Mouse (Mus musculus): ENCODE data around the gene Dysf. TPM values are rescaled to one million over a fixed set of nuclear protein-coding genes. Genes with fewer than 3 reads are reported as not detected.

Dysf gene
- polyA plus RNA-seq, 1 experiment from 2014 or later: 16.8 TPM

DNA sequence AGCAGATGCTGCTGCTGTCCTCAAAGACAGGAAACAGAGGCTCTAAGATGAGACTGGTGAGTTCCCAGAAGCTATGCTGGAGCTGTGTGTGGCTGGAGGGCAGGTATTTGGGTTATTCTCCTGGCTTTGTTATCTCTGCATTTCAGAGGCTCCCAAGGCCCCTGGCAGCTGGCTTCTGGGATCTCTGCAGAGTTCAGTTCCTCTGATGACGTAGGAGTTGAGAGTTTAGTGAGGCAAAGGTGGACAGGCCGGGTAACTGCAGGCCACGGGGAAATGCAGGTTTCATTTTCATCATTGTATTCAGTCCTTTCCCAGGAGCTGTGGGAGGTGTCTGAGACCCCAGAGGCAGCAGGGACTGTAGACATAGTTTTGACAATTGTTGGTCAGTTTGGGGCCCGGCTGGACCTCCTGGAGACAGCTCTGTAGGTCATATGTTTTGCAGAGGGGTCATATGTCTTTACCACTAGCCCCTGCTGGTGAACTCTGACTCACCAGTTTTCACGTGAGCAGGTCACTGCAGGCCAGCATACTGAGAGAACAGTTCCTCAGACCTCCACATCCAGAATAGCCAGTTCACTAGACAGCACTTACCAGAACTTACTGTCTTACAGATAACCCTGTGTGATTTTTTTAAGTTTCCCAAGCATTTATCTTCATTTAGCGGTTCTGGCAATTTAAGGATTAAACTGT lies 35.0 kb downstream of the Dysf start:
- no peak for ATAC-seq (ENCODE audit: low FRiP score, low TSS enrichment)
- no peak overlapping the region for H3K4me2 ChIP-seq (replicated peaks; ENCODE audit: low read depth, low read length)
- no peaks in the 10 kb centered on the region for H3K27me3 ChIP-seq (ENCODE audit: insufficient read depth, low read length)
- no peaks in the 10 kb centered on the region for H3K9me3 ChIP-seq (ENCODE audit: low read length)
- no peak overlapping the region for H3K27ac ChIP-seq (ENCODE audit: low read length)
- 63% methylated on average over 6 of the region's 6 CpGs for WGBS
- H3K9ac ChIP-seq (replicated peaks; ENCODE audit: low read length): no peak overlapping the region
- no peaks in the 10 kb centered on the region for H3K4me1 ChIP-seq (ENCODE audit: insufficient read depth, low read length)
- H3K36me3 ChIP-seq (ENCODE audit: insufficient read depth, low read length): no peaks in the 10 kb centered on the region
- H3K4me3 ChIP-seq (ENCODE audit: low read length): no peak overlapping the region

DNA sequence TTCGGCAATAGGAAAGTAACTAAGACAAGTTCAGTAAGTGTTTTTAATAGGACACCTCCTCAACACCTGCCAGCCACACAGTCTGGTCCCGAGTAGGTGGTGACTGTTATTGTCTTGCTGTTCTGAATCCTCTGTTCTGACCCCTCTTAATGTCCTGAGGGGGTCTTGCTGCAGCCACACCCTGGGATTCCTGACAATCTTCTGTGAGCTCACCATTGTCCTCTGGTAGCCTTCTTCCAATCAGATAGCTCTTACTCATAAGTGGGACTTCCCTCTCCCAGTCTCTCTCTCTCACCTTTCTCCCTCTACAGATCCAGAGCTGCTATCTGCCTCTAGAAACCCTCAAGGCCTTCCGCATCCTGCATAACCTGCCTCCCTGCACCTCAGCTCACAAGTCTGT lies 36.3 kb downstream of the Dysf start:
- 77% methylated on average over 3 of the region's 3 CpGs for WGBS
- Histone ChIP-seq H3K4me1 (ENCODE audit: insufficient read depth, low read length) (no peaks in the 10 kb centered on the region), H3K9me3 (ENCODE audit: low read length) (no peaks in the 10 kb centered on the region), H3K27me3 (ENCODE audit: insufficient read depth, low read length) (no peaks in the 10 kb centered on the region), H3K27ac (ENCODE audit: low read length) (no peak overlapping the region), H3K36me3 (ENCODE audit: insufficient read depth, low read length) (no peaks in the 10 kb centered on the region), H3K4me2 (replicated peaks; ENCODE audit: low read depth, low read length) (no peak overlapping the region), H3K4me3 (ENCODE audit: low read length) (no peak overlapping the region), H3K9ac (replicated peaks; ENCODE audit: low read length) (no peak overlapping the region)
- ATAC-seq (ENCODE audit: low FRiP score, low TSS enrichment): no peak

DNA sequence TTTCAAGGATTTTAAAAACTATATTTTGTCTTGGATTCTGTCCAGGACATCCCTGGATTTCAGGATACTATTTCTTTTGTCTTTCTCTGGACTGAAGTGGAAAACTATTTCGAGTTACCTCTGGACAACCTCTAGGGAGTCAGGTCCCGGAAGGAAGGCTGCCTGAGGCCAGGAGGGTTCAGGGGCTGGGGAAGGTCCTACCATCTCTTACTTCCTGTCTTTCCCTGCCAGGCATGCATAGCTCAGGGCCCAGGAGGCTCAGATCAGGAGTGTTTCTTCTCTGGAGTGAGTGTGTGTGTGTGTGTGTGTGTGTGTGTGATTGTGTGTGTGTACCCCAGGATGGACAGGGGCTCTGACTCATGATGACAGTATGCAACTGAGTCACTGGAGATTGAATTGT lies 40.5 kb downstream of the Dysf start:
- H3K36me3 ChIP-seq (ENCODE audit: insufficient read depth, low read length): no peaks in the 10 kb centered on the region
- no peak overlapping the region for H3K27ac ChIP-seq (ENCODE audit: low read length)
- H3K27me3 ChIP-seq (ENCODE audit: insufficient read depth, low read length): no peaks in the 10 kb centered on the region
- no peak overlapping the region for H3K4me2 ChIP-seq (replicated peaks; ENCODE audit: low read depth, low read length)
- no peak overlapping the region for H3K4me3 ChIP-seq (ENCODE audit: low read length)
- 0 out of 2 replicates have a peak, but pooled peaks have one; percentile 61 for ATAC-seq (ENCODE audit: low FRiP score, low TSS enrichment)
- WGBS: 66% methylated on average over 2 of the region's 2 CpGs
- H3K9me3 ChIP-seq (ENCODE audit: low read length): no peaks in the 10 kb centered on the region
- H3K9ac ChIP-seq (replicated peaks; ENCODE audit: low read length): no peak overlapping the region
- peaks cover 4% of the 10 kb centered on the region for H3K4me1 ChIP-seq (ENCODE audit: insufficient read depth, low read length)

DNA sequence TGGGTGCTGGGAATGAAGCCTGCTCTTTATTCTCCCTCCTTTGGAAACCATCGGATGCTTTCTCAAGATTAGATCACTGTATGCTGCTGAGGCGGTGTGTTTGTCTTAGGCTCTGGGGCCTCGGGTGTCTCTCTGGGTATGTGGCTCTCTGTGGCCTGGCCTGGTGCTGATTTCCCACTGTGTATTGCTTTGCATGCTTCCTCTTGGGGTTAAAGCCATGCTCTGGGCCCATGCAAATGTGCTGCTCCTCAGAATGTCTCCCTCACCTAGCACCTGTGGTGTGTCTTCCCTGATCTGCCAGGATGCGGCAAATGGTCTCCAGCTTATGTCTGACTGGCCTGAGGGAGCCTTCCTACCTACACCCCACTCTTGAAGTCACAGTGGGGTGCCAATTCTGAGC lies 41.8 kb downstream of the Dysf start:
- H3K9me3 ChIP-seq (ENCODE audit: low read length): no peaks in the 10 kb centered on the region
- no peak overlapping the region for H3K9ac ChIP-seq (replicated peaks; ENCODE audit: low read length)
- no peaks in the 10 kb centered on the region for H3K27me3 ChIP-seq (ENCODE audit: insufficient read depth, low read length)
- H3K4me2 ChIP-seq (replicated peaks; ENCODE audit: low read depth, low read length): no peak overlapping the region
- H3K27ac ChIP-seq (ENCODE audit: low read length): no peak overlapping the region
- H3K4me1 ChIP-seq (ENCODE audit: insufficient read depth, low read length): peaks cover 4% of the 10 kb centered on the region
- no peaks in the 10 kb centered on the region for H3K36me3 ChIP-seq (ENCODE audit: insufficient read depth, low read length)
- WGBS: 82% methylated on average over 4 of the region's 4 CpGs
- ATAC-seq (ENCODE audit: low FRiP score, low TSS enrichment): no peak
- H3K4me3 ChIP-seq (ENCODE audit: low read length): no peak overlapping the region

DNA sequence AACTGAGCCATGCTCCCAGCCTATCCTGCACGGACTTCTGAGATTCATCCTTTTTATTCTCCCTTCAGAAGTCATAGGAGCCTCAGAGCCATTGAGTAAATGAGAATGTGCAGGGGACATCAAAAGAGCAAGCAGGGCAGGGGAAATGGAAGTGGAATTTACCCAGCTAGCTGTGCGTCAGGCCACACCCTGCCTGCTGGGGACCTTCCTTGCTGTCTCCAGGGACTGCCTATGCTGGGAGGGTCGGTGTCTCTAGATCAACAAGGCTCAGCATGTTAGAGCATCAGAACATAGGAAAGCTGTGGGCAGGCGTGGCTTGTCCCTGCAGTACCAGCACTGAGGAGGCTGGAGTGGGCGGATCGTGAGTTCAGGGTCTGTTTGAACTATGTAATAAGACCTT lies 42.6 kb downstream of the Dysf start:
- 31% methylated on average over 6 of the region's 6 CpGs for WGBS
- H3K27ac ChIP-seq (ENCODE audit: low read length): no peak overlapping the region
- no peak overlapping the region for H3K4me3 ChIP-seq (ENCODE audit: low read length)
- H3K9me3 ChIP-seq (ENCODE audit: low read length): no peaks in the 10 kb centered on the region
- no peak overlapping the region for H3K4me2 ChIP-seq (replicated peaks; ENCODE audit: low read depth, low read length)
- H3K4me1 ChIP-seq (ENCODE audit: insufficient read depth, low read length): peaks cover 4% of the 10 kb centered on the region
- H3K36me3 ChIP-seq (ENCODE audit: insufficient read depth, low read length): no peaks in the 10 kb centered on the region
- no peak overlapping the region for H3K9ac ChIP-seq (replicated peaks; ENCODE audit: low read length)
- no peaks in the 10 kb centered on the region for H3K27me3 ChIP-seq (ENCODE audit: insufficient read depth, low read length)
- ATAC-seq (ENCODE audit: low FRiP score, low TSS enrichment): peak; percentile 66; the same call in 1 of the 2 replicates

DNA sequence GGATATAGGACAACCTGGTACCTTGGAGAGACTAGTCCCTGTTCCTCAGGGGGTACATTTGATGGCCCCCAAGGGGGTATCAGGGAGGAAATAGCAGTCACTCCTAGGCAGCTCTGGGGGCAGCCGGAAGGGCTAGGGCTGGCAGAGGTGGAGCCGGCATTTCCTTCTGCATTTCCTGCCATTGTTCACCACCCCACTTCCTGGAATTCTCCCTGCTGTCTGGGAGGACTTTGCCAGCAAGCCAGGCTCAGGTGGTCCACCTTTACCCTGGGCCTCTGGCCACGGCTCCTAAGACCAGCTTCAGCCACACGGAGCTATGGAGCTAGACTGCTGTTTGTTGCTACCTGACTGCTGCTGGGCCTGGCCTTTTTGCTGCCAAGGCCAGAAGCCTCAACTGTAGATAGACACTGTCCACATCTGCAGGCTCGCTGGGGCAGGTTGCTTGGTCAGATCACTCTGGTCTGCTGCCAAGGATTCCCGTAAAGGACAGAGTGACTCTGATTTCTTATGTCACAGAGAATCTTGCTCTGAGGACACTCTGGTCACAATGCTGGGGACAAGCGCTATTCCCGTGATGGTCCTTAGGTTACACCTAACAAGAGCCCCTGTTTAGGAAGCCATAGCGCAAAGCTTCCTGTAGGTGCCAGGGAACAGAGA lies 45.6 kb downstream of the Dysf start:
- Histone ChIP-seq H3K36me3 (ENCODE audit: insufficient read depth, low read length) (no peaks in the 10 kb centered on the region), H3K9ac (replicated peaks; ENCODE audit: low read length) (no peak overlapping the region), H3K27me3 (ENCODE audit: insufficient read depth, low read length) (no peaks in the 10 kb centered on the region), H3K4me2 (replicated peaks; ENCODE audit: low read depth, low read length) (no peak overlapping the region), H3K4me3 (ENCODE audit: low read length) (no peak overlapping the region), H3K27ac (ENCODE audit: low read length) (peak overlapping the region; percentile 66; the same call in 1 of the 2 replicates), H3K9me3 (ENCODE audit: low read length) (no peaks in the 10 kb centered on the region), H3K4me1 (ENCODE audit: insufficient read depth, low read length) (peaks cover 4% of the 10 kb centered on the region)
- ATAC-seq (ENCODE audit: low FRiP score, low TSS enrichment): peak; percentile 33; the same call in 1 of the 2 replicates
- WGBS: 74% methylated on average over 9 of the region's 9 CpGs

DNA sequence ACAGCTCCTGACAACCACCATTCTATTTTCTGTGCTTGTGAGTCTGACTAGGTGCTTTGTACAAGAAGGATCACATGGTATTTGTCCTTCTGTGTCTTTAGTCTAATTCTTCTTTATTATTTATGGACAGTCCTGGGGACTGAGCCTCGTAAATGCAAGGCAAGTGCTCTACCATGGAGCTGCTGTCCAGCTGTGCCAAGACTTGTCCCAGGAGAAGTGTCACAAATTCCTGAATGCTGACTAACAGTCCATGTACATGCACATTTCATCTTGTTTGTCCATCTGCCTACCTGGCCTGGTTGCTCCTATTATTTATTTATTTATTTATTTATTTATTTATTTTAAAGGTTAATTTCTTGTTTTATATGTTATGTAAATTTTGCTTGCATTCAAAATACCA lies 47.2 kb downstream of the Dysf start:
- no peak overlapping the region for H3K9ac ChIP-seq (replicated peaks; ENCODE audit: low read length)
- no peak for ATAC-seq (ENCODE audit: low FRiP score, low TSS enrichment)
- WGBS: 29% methylated on average over 1 of the region's 1 CpGs

DNA sequence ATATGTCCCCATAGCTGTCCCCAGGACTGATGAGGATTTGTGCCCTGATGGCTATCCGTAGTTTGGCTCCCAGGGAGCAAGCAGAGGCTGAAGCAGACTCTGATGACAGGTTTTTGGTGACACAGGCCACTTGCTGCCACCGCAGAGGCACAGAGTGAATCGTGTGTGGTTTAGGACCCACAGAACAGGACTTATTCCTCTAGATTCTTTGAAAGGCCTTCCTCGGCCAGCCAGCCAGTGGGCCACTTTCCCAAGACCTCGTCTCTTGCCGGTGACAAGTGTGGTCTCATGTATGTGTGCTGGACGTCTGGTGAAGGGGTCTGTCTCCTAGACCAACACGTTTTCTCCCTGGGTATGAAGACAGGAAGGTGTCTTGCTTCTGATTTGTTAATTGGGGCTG lies 48.8 kb downstream of the Dysf start:
- no peaks in the 10 kb centered on the region for H3K27me3 ChIP-seq (ENCODE audit: insufficient read depth, low read length)
- no peak overlapping the region for H3K4me2 ChIP-seq (replicated peaks; ENCODE audit: low read depth, low read length)
- H3K4me3 ChIP-seq (ENCODE audit: low read length): no peak overlapping the region
- 83% methylated on average over 8 of the region's 8 CpGs for WGBS
- no peak overlapping the region for H3K9ac ChIP-seq (replicated peaks; ENCODE audit: low read length)
- no peak for ATAC-seq (ENCODE audit: low FRiP score, low TSS enrichment)
- H3K27ac ChIP-seq (ENCODE audit: low read length): no peak overlapping the region
- H3K9me3 ChIP-seq (ENCODE audit: low read length): no peaks in the 10 kb centered on the region
- H3K4me1 ChIP-seq (ENCODE audit: insufficient read depth, low read length): peaks cover 4% of the 10 kb centered on the region; the same call in 1 of the 2 replicates
- no peaks in the 10 kb centered on the region for H3K36me3 ChIP-seq (ENCODE audit: insufficient read depth, low read length)

More for the DNA sequence above, 47.2 kb downstream of the Dysf start:
- Histone ChIP-seq H3K36me3 (ENCODE audit: insufficient read depth, low read length) (no peaks in the 10 kb centered on the region), H3K4me3 (ENCODE audit: low read length) (no peak overlapping the region), H3K27ac (ENCODE audit: low read length) (no peak overlapping the region), H3K4me2 (replicated peaks; ENCODE audit: low read depth, low read length) (no peak overlapping the region), H3K4me1 (ENCODE audit: insufficient read depth, low read length) (peaks cover 8% of the 10 kb centered on the region), H3K27me3 (ENCODE audit: insufficient read depth, low read length) (no peaks in the 10 kb centered on the region), H3K9me3 (ENCODE audit: low read length) (no peaks in the 10 kb centered on the region)

DNA sequence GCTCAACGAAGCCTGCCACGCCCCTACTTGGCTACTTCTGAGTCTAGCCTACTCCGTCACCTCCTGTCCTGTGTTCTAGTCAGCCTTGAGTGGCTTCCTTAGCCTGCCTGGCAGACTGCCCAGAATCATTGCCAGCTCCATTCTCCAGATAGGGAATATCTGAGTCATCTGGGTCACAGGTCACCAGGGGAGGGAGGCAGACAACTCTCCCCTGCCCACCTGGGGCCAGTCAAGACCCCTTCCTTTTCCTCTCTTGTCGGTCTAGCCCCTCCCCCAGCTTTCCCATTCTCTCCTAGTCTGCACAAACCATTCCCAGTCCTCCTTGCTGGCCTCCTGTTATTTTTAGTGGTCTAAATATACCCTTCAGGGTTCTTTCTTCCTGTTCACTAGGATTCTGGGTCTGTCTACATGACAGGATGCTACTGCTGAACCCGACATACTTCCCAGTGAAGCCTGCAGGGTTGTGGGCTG lies 50.3 kb downstream of the Dysf start:
- Histone ChIP-seq H3K36me3 (ENCODE audit: insufficient read depth, low read length) (no peaks in the 10 kb centered on the region), H3K9me3 (ENCODE audit: low read length) (no peaks in the 10 kb centered on the region), H3K27me3 (ENCODE audit: insufficient read depth, low read length) (no peaks in the 10 kb centered on the region), H3K27ac (ENCODE audit: low read length) (no peak overlapping the region; the same call in 1 of the 2 replicates), H3K4me1 (ENCODE audit: insufficient read depth, low read length) (peaks cover 4% of the 10 kb centered on the region; the same call in 1 of the 2 replicates), H3K9ac (replicated peaks; ENCODE audit: low read length) (no peak overlapping the region), H3K4me2 (replicated peaks; ENCODE audit: low read depth, low read length) (no peak overlapping the region), H3K4me3 (ENCODE audit: low read length) (no peak overlapping the region)
- 60% methylated on average over 5 of the region's 5 CpGs for WGBS
- ATAC-seq (ENCODE audit: low FRiP score, low TSS enrichment): peak; percentile 64
